Mouse (Mus musculus): ENCODE results near the gene Med13l. TPM values are rescaled to one million over a fixed set of nuclear protein-coding genes. Genes with fewer than 3 reads are reported as not detected.

Med13l gene
- total and polyA plus RNA-seq, 2 experiments from 2014 or later = 11.3 to 28.9 TPM

GRCm38 (mm10) chr5:118620330-118620910, 59.9 kb downstream of the Med13l start:
- TF ChIP-seq CTCF (IDR thresholded peaks at IDR 0.05; ENCODE audit: low read depth) = no peak
- no peak for DNase-seq (ENCODE audit: low spot score)
- no peaks in the 10 kb centered on the region for H3K9me3 ChIP-seq (ENCODE audit: low read length)
- 67% methylated on average over 7 of the region's 7 CpGs for WGBS
- no peak overlapping the region; the same call in 1 of the 2 replicates for H3K27ac ChIP-seq
- H3K27me3 ChIP-seq (ENCODE audit: insufficient read depth, low read length) = no peaks in the 10 kb centered on the region
- no peak overlapping the region for H3K4me2 ChIP-seq (ENCODE audit: low read depth, low read length)
- no peak overlapping the region for H3K9ac ChIP-seq (replicated peaks; ENCODE audit: low read length)
- H3K4me1 ChIP-seq (ENCODE audit: insufficient read depth, low read length) = peaks cover 18% of the 10 kb centered on the region
- ATAC-seq = no peak
- no peak overlapping the region for H3K4me3 ChIP-seq (ENCODE audit: low read length)
- no peaks in the 10 kb centered on the region for H3K36me3 ChIP-seq (ENCODE audit: insufficient read depth, low read length)

GRCm38 (mm10) chr5:118621877-118622276, 61.4 kb downstream of the Med13l start:
- 82% methylated on average over 4 of the region's 4 CpGs for WGBS
- no peak overlapping the region for H3K4me2 ChIP-seq (ENCODE audit: low read depth, low read length)
- no peaks in the 10 kb centered on the region for H3K36me3 ChIP-seq (ENCODE audit: insufficient read depth, low read length)
- H3K4me3 ChIP-seq (ENCODE audit: low read length) = no peak overlapping the region
- no peak for TF ChIP-seq CTCF (IDR thresholded peaks at IDR 0.05; ENCODE audit: low read depth)
- DNase-seq (ENCODE audit: low spot score) = no peak
- no peak overlapping the region for H3K27ac ChIP-seq
- no peak overlapping the region for H3K9ac ChIP-seq (replicated peaks; ENCODE audit: low read length)
- H3K9me3 ChIP-seq (ENCODE audit: low read length) = no peaks in the 10 kb centered on the region
- no peaks in the 10 kb centered on the region for H3K27me3 ChIP-seq (ENCODE audit: insufficient read depth, low read length)
- no peak for ATAC-seq
- H3K4me1 ChIP-seq (ENCODE audit: insufficient read depth, low read length) = peaks cover 18% of the 10 kb centered on the region

- Histone ChIP-seq H3K36me3 (ENCODE audit: insufficient read depth, low read length) (no peaks in the 10 kb centered on the region), H3K27me3 (ENCODE audit: insufficient read depth, low read length) (no peaks in the 10 kb centered on the region), H3K4me1 (ENCODE audit: insufficient read depth, low read length) (peaks cover 18% of the 10 kb centered on the region), H3K4me3 (ENCODE audit: low read length) (no peak overlapping the region), H3K9ac (replicated peaks; ENCODE audit: low read length) (no peak overlapping the region), H3K9me3 (ENCODE audit: low read length) (no peaks in the 10 kb centered on the region), H3K4me2 (ENCODE audit: low read depth, low read length) (no peak overlapping the region), H3K27ac (no peak overlapping the region)
- DNase-seq (ENCODE audit: low spot score) (no peak), ATAC-seq (no peak)
- WGBS = 90% methylated on average over 5 of the region's 5 CpGs
- no peak for TF ChIP-seq CTCF (IDR thresholded peaks at IDR 0.05; ENCODE audit: low read depth)
Observed at GRCm38 (mm10) chr5:118622346-118622745, 61.9 kb downstream of the Med13l start.

- Histone ChIP-seq H3K27ac (no peak overlapping the region), H3K4me2 (ENCODE audit: low read depth, low read length) (no peak overlapping the region), H3K4me3 (ENCODE audit: low read length) (no peak overlapping the region), H3K9me3 (ENCODE audit: low read length) (no peaks in the 10 kb centered on the region), H3K4me1 (ENCODE audit: insufficient read depth, low read length) (peaks cover 15% of the 10 kb centered on the region), H3K36me3 (ENCODE audit: insufficient read depth, low read length) (no peaks in the 10 kb centered on the region), H3K27me3 (ENCODE audit: insufficient read depth, low read length) (no peaks in the 10 kb centered on the region), H3K9ac (replicated peaks; ENCODE audit: low read length) (no peak overlapping the region)
- no peak for DNase-seq (ENCODE audit: low spot score)
- no peak for TF ChIP-seq CTCF (IDR thresholded peaks at IDR 0.05; ENCODE audit: low read depth)
- ATAC-seq = no peak
- WGBS = 68% methylated on average over 5 of the region's 5 CpGs
Observed at GRCm38 (mm10) chr5:118623797-118624196, 63.3 kb downstream of the Med13l start.

GRCm38 (mm10) chr5:118627630-118628029, 67.2 kb downstream of the Med13l start:
- Histone ChIP-seq H3K4me1 (ENCODE audit: insufficient read depth, low read length) (no peaks in the 10 kb centered on the region), H3K4me3 (ENCODE audit: low read length) (no peak overlapping the region), H3K36me3 (ENCODE audit: insufficient read depth, low read length) (no peaks in the 10 kb centered on the region), H3K4me2 (ENCODE audit: low read depth, low read length) (no peak overlapping the region), H3K27me3 (ENCODE audit: insufficient read depth, low read length) (no peaks in the 10 kb centered on the region), H3K27ac (no peak overlapping the region), H3K9me3 (ENCODE audit: low read length) (no peaks in the 10 kb centered on the region), H3K9ac (replicated peaks; ENCODE audit: low read length) (no peak overlapping the region)
- no peak for DNase-seq (ENCODE audit: low spot score)
- WGBS = 75% methylated on average over 5 of the region's 5 CpGs
- no peak for TF ChIP-seq CTCF (IDR thresholded peaks at IDR 0.05; ENCODE audit: low read depth)
- ATAC-seq = no peak

DNA sequence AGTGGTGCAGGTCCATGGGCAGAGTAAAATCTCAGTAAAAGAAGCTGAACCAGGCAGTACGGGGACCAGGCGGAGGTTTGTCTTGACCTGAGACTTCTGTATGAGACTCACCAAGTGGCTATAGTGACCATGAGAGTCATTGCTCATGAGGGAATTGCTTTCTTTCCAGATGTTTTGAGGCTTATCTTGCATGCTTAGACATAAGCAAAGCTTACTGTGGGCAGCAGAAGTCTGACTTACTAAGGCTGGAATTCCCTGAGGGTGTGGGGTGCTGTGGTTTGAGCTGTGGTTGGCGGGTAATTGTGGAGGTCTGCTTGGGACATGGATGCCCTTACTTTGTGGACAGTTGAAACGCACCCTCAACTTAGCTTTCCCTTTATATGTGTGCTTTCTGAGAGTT, 67.7 kb downstream of the Med13l start:
- no peak overlapping the region for H3K4me2 ChIP-seq (ENCODE audit: low read depth, low read length)
- no peaks in the 10 kb centered on the region for H3K27me3 ChIP-seq (ENCODE audit: insufficient read depth, low read length)
- no peak overlapping the region for H3K9ac ChIP-seq (replicated peaks; ENCODE audit: low read length)
- H3K27ac ChIP-seq = no peak overlapping the region
- H3K9me3 ChIP-seq (ENCODE audit: low read length) = no peaks in the 10 kb centered on the region
- no peaks in the 10 kb centered on the region for H3K36me3 ChIP-seq (ENCODE audit: insufficient read depth, low read length)
- DNase-seq (ENCODE audit: low spot score) = no peak
- WGBS = 97% methylated on average over 4 of the region's 4 CpGs
- no peak for TF ChIP-seq CTCF (IDR thresholded peaks at IDR 0.05; ENCODE audit: low read depth)
- H3K4me1 ChIP-seq (ENCODE audit: insufficient read depth, low read length) = no peaks in the 10 kb centered on the region
- no peak overlapping the region for H3K4me3 ChIP-seq (ENCODE audit: low read length)
- no peak for ATAC-seq

- Histone ChIP-seq H3K4me2 (ENCODE audit: low read depth, low read length) (no peak overlapping the region), H3K4me1 (ENCODE audit: insufficient read depth, low read length) (peaks cover 17% of the 10 kb centered on the region), H3K9ac (replicated peaks; ENCODE audit: low read length) (no peak overlapping the region), H3K27ac (no peak overlapping the region), H3K9me3 (ENCODE audit: low read length) (no peaks in the 10 kb centered on the region), H3K27me3 (ENCODE audit: insufficient read depth, low read length) (no peaks in the 10 kb centered on the region), H3K4me3 (ENCODE audit: low read length) (no peak overlapping the region), H3K36me3 (ENCODE audit: insufficient read depth, low read length) (no peaks in the 10 kb centered on the region)
- no peak for ATAC-seq
- WGBS = 73% methylated on average over 8 of the region's 8 CpGs
- no peak for TF ChIP-seq CTCF (IDR thresholded peaks at IDR 0.05; ENCODE audit: low read depth)
- no peak for DNase-seq (ENCODE audit: low spot score)
Observed at GRCm38 (mm10) chr5:118632346-118632745, 71.9 kb downstream of the Med13l start.
